Mouse (Mus musculus) embryonic facial prominence, embryonic 11.5 days (tissue): ENCODE data around the gene Nyx. TPM values are rescaled to one million over a fixed set of nuclear protein-coding genes. Genes with fewer than 3 reads are reported as not detected.

Source experiments
- ATAC-seq: fragments of 200-750 bp; cut with Nextera tagmentation; replicated peaks from 2 replicates; pipeline ENCODE4 v1.8.0; 2017; ENCODE audit warnings: low read depth; ENCODE audit not compliant: insufficient number of reproducible peaks, low FRiP score, low TSS enrichment
- DNase-seq: peaks from one replicate; pipeline ENCODE4 v3.0.0-alpha.2; 2015; ENCODE audit warnings: low spot score
- H3K27ac ChIP-seq: fragments of 300-500 bp; sonication (generic); replicated peaks from 2 replicates; pipeline ENCODE4 v1.5.1; 2014; ENCODE audit warnings: mild to moderate bottlenecking, low read depth, low read length, control low read depth
- H3K27me3 ChIP-seq: fragments of 300-500 bp; sonication (generic); 2 replicates; pipeline ENCODE4 v1.6.1; 2014; ENCODE audit warnings: mild to moderate bottlenecking, low read length, moderate library complexity, mixed read lengths; ENCODE audit not compliant: control insufficient read depth, insufficient read depth
- H3K36me3 ChIP-seq: fragments of 300-500 bp; sonication (generic); replicated peaks from 2 replicates; pipeline ENCODE4 v1.6.1; 2014; ENCODE audit warnings: low read depth, mild to moderate bottlenecking, low read length, moderate library complexity, mixed read lengths; ENCODE audit not compliant: control insufficient read depth, insufficient read depth
- H3K4me1 ChIP-seq: fragments of 300-500 bp; sonication (generic); 2 replicates; pipeline ENCODE4 v1.6.1; 2014; ENCODE audit warnings: low read length, mixed read lengths; ENCODE audit not compliant: control insufficient read depth, insufficient read depth
- H3K4me2 ChIP-seq: fragments of 300-500 bp; sonication (generic); 2 replicates; pipeline ENCODE4 v1.6.1; 2014; ENCODE audit warnings: low read depth, mild to moderate bottlenecking, control low read depth, low read length, moderate library complexity
- H3K4me3 ChIP-seq: fragments of 300-500 bp; sonication (generic); 2 replicates; pipeline ENCODE4 v1.5.1; 2014; ENCODE audit warnings: low read depth, low read length, control low read depth
- H3K9ac ChIP-seq: fragments of 300-500 bp; sonication (generic); replicated peaks from 2 replicates; pipeline ENCODE4 v1.6.1; 2014; ENCODE audit warnings: mild to moderate bottlenecking, control low read depth, low read length
- H3K9me3 ChIP-seq: fragments of 300-500 bp; sonication (generic); replicated peaks from 2 replicates; pipeline ENCODE4 v1.6.1; 2016; ENCODE audit warnings: mild to moderate bottlenecking, low read length, inconsistent platforms, mixed read lengths; ENCODE audit not compliant: control insufficient read depth
- WGBS: fragments of 180-500 bp; shearing (Covaris S2); extraction: QIAGEN DNeasy Blood & Tissue Kit; methylation state at CpG from one replicate; pipeline ENCODE4 v1.1.7; 2014; 5-methylcytosine and 5-hydroxymethylcytosine counted together
- polyA plus RNA-seq: library from polyadenylated mRNA; unstranded; fragments of >200 nt; fragmentation: Nextera tagmentation; extraction: Ambion mirVana; gene quantifications from 2 replicates; pipeline ENCODE4 v1.2.1, GENCODE M21; 2014

Nyx gene
- polyA plus RNA-seq, 1 experiment from 2014 or later = not detected

DNA sequence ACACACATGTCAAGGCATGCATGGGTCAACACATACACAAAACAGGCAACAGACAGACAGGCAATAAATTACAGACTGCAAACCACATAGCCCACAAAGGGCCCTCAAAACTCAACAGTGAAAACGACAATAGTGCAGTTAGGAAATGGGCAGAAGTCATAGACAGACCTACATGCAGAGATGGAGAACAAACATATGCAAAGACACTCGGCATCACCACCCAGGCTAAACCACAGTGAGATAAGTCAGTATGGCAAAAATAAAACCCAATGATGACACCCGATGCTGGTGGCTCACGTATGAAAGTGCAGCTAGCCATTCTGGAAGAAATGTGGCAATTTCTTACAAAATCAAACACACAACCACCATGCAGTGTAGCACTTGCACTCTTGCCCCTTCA, 34.4 kb downstream of the Nyx start:
- 78% methylated on average over 4 of the region's 4 CpGs for WGBS

DNA sequence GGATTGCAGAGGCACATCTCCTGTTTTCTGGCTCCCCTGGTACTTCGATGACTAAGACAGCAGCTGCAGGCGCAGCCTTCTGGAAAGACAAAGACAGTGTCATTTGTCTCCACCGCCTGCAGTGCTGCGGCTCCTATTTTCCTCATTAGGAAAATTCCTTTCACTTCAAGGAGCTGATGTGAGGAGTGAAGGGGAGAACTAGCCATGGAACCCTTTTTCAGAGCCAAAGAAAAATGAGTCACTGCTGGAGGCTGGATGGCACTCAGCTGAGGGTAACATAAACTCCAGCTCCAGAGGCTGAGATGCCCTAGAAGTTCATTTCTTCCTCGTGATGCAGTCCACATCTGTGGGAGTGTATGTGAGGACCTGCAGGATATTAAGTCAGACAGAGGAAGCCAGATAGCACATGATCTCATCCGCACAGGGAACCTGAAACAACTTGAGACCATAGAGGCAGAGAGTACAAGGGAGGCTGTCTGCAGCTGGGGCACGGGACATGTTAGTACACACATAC, 37.0 kb downstream of the Nyx start:
- Histone ChIP-seq H3K9ac (no peak overlapping the region), H3K4me1 (no peaks in the 10 kb centered on the region), H3K4me3 (no peak overlapping the region), H3K27me3 (no peaks in the 10 kb centered on the region), H3K27ac (no peak overlapping the region), H3K4me2 (no peak overlapping the region), H3K36me3 (no peaks in the 10 kb centered on the region), H3K9me3 (no peaks in the 10 kb centered on the region)
- ATAC-seq (no peak), DNase-seq (no peak)
- WGBS = 54% methylated on average over 7 of the region's 7 CpGs

More for the DNA sequence above, 34.4 kb downstream of the Nyx start:
- Histone ChIP-seq H3K9ac (no peak overlapping the region), H3K4me3 (no peak overlapping the region), H3K36me3 (no peaks in the 10 kb centered on the region), H3K27ac (no peak overlapping the region), H3K4me2 (no peak overlapping the region), H3K4me1 (no peaks in the 10 kb centered on the region), H3K9me3 (no peaks in the 10 kb centered on the region), H3K27me3 (no peaks in the 10 kb centered on the region)
- ATAC-seq (no peak), DNase-seq (no peak)

DNA sequence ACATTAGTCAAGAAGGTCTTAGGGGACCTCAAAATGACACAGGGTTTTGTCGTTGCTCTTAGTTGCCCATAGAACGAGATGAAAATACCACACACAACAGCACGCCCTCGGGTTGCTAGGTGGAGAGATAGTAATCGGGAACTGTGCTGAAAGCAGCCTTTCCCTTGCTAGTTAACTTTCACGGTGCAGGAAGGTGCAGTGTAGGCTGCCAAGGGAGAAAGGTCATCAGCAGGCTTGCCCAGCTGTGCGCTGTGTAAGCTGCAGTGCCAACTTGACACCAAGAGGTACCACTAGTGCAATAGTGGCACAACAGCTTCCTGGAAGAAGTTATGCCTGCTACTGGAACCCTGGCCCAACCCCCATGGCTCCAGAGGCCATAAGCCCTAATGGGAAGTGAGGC, 38.5 kb downstream of the Nyx start:
- Histone ChIP-seq H3K4me3 (no peak overlapping the region), H3K9ac (no peak overlapping the region), H3K36me3 (no peaks in the 10 kb centered on the region), H3K27ac (no peak overlapping the region), H3K4me1 (no peaks in the 10 kb centered on the region), H3K27me3 (no peaks in the 10 kb centered on the region), H3K9me3 (no peaks in the 10 kb centered on the region), H3K4me2 (no peak overlapping the region)
- WGBS = 91% methylated on average over 7 of the region's 7 CpGs
- ATAC-seq = no peak
- DNase-seq = no peak

DNA sequence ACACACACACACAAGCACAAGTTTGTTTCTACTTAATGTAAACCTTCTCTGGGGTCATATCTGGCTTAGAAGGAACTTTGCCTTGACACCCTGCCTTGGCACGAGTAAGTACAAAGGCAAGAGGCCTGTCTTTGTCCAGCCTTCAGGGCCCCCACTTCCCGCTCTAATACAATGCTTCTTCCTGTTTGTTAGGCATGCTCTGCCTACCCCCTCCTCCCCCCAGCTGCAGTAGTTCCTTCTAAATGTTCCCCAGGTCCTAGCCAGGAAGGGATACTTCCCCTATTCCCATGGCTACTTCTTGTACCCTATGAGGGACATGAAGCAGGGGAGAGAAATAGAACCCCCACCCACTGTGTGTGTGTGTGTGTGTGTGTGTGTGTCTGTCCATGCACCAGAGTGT, 40.5 kb downstream of the Nyx start:
- Histone ChIP-seq H3K36me3 (no peaks in the 10 kb centered on the region), H3K9ac (no peak overlapping the region), H3K4me2 (no peak overlapping the region), H3K9me3 (no peaks in the 10 kb centered on the region), H3K27ac (no peak overlapping the region), H3K27me3 (no peaks in the 10 kb centered on the region), H3K4me3 (no peak overlapping the region), H3K4me1 (no peaks in the 10 kb centered on the region)
- WGBS = 58% methylated on average over 2 of the region's 2 CpGs
- no peak for ATAC-seq
- DNase-seq = no peak

DNA sequence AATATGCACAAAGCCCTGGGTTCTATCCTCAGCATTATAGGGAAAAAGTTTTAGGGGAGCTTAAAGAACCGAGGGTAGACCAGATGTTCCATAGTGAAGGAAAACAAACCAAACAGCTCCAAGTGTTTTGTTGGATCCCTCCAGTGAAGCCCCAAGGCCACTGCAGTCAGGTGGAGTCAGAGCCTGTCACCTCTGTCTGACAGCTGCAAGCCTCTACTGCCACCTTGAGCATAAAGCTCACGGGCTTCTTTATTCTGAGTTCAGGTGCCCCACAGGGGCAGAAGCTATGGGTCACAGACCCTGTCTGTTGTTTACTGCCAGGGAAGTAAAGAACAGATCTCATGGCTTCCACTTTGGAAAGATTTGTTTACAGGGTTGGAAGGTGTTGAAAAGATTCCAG, 47.2 kb downstream of the Nyx start:
- Histone ChIP-seq H3K4me3 (no peak overlapping the region), H3K36me3 (no peaks in the 10 kb centered on the region), H3K27me3 (no peaks in the 10 kb centered on the region), H3K9me3 (no peaks in the 10 kb centered on the region), H3K27ac (no peak overlapping the region), H3K9ac (no peak overlapping the region), H3K4me1 (no peaks in the 10 kb centered on the region), H3K4me2 (no peak overlapping the region)
- ATAC-seq (no peak), DNase-seq (no peak)
- 44% methylated on average over 2 of the region's 2 CpGs for WGBS

DNA sequence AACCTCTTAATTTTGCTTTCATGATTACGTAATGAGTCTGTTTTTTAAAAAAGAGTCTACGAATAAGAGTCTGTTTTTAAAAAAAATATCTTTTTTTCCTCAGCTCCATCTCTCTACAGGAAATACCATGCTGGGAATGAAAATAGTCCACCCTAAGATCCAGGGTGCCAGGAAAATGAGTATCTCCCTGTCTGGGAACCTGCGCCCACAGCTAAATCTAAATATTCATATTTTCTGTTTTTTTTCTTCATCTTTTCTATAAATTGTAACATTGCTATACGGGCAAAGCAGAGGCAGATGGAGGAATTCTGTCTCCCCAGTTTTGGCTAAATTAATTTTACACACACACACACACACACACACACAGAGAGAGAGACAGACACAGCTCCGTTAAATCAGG, 48.0 kb downstream of the Nyx start:
- 89% methylated on average over 5 of the region's 5 CpGs for WGBS
- ATAC-seq = no peak
- no peaks in the 10 kb centered on the region for H3K9me3 ChIP-seq
- no peak for DNase-seq
- no peaks in the 10 kb centered on the region for H3K36me3 ChIP-seq
- no peaks in the 10 kb centered on the region for H3K4me1 ChIP-seq
- no peak overlapping the region for H3K27ac ChIP-seq
- no peak overlapping the region for H3K4me3 ChIP-seq
- H3K4me2 ChIP-seq = no peak overlapping the region
- H3K27me3 ChIP-seq = no peaks in the 10 kb centered on the region
- H3K9ac ChIP-seq = no peak overlapping the region

DNA sequence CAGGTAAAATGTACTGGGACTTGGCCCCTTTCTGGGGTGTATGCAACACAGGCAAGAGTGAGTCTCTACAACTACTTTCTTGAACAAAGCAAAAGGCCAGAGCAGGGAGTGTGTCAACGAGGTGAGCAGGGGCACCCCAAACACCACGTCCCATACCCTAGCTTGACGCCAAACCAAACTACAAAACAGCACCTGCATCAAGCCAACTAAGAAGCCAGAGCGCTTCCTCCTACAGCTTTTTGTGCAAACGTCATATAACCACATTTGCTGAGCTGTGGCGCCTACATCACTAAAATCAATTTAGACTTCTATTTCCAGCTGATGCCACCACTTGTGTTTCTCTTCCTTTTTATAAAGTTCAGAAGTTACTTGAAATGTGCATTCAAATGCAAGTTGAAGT, 50.5 kb downstream of the Nyx start:
- ATAC-seq (no peak), DNase-seq (no peak)
- WGBS = 93% methylated on average over 6 of the region's 6 CpGs
- Histone ChIP-seq H3K9me3 (no peaks in the 10 kb centered on the region), H3K36me3 (no peaks in the 10 kb centered on the region), H3K27me3 (no peaks in the 10 kb centered on the region), H3K9ac (no peak overlapping the region), H3K4me1 (no peaks in the 10 kb centered on the region), H3K4me3 (no peak overlapping the region), H3K27ac (no peak overlapping the region), H3K4me2 (no peak overlapping the region)

DNA sequence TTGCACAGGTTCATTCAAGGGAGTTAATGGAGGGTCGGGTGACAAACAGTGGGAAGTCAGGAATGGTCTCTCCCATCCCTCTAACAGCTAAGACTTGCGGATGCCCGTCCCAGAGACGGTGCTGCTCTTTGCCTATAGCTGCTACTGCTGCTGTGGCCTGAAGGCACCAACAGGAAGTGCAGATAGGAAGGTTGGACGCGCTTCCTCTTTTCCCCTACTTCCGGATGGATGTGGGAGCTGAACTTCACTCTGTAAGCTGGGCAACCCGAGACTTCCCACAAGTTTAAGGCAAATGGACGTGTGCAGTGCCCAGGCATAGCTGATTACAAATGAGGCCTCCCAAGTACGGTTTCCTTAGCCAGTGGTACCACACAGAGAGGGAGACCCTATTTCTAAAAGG, 52.1 kb downstream of the Nyx start:
- 80% methylated on average over 10 of the region's 10 CpGs for WGBS
- no peak for DNase-seq
- ATAC-seq = no peak
- Histone ChIP-seq H3K36me3 (no peaks in the 10 kb centered on the region), H3K4me3 (no peak overlapping the region), H3K4me1 (no peaks in the 10 kb centered on the region), H3K9me3 (no peaks in the 10 kb centered on the region), H3K9ac (no peak overlapping the region), H3K27me3 (no peaks in the 10 kb centered on the region), H3K4me2 (no peak overlapping the region), H3K27ac (no peak overlapping the region)
